Mouse (Mus musculus): ENCODE data around the gene P2ry14. TPM values are rescaled to one million over a fixed set of nuclear protein-coding genes. Genes with fewer than 3 reads are reported as not detected.
A peak's percentile ranks its signal among the peaks of the same experiment; 100 is the strongest.

Gene P2ry14
- polyA plus RNA-seq, 1 experiment: 0.62 TPM

DNA sequence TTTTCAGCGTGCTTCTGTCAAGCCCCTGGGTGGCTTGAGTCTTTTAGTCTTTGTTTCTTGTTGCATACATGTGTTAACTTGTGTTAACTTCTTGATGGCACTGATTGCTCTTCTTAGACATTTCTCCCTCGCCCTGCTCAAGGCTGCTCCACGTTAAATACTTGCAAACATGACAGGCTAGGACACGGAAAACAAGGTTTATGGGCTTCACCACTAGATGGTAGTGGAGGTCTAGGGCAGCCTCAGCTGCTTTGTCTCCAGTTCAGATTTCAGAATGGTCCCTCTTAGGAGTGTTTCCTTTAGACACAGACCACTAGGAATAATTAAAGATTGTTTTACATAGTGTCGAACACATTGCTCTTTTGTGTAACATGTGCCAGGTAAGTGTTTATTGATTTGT is 21.8 kb upstream of the P2ry14 start:
- TF ChIP-seq FLI1 (IDR thresholded peaks at IDR 0.05; ENCODE audit: low read length) (no peak), GATA1 (IDR thresholded peaks at IDR 0.05; ENCODE audit: borderline replicate concordance, low read length) (no peak)
- H3K27me3 ChIP-seq (replicated peaks): no peaks in the 10 kb centered on the region

DNA sequence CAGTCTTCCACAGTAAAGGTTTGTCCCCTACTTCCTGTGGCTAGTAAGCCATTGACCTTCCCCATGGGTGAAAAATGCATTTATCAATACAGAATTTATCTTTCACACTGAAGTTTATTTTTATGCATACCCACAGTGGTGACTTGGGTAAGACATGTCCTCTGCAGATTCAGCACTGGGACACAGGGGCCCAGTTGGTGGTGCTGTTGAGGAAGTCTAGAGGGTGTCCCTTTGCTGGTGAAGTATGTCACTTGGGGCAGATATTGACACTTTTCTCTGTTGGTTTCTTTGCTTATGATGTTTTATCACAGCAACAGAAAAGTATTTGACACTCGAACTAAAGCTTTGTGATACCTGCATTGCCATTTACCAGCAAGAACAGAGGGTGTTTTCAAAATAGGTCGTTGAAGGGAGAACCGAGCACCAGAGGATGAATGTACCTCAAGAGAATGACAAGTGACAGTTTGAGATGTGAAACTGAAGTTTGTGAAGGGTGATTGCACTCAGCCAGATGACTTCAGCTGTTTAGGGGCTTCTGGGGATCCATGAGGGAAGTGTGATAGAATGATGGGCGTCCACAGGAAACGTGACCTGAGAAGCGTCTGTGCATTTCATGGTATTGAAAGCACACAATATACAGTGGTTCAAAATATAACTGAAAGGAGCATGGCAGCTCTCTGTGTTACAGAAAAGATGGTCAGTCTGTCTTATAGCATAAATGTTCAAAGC is 21.2 kb upstream of the P2ry14 start:
- Histone ChIP-seq H3K27me3 (replicated peaks) (no peaks in the 10 kb centered on the region), H3K36me3 (replicated peaks; ENCODE audit: low read length) (peaks cover 39% of the 10 kb centered on the region), H3K4me3 (replicated peaks) (peak overlapping the region; percentile 7), H3K4me1 (peaks cover 86% of the 10 kb centered on the region), H3K9me3 (no peaks in the 10 kb centered on the region)
- no peak for TF ChIP-seq FLI1 (IDR thresholded peaks at IDR 0.05; ENCODE audit: low read length)
- no peak for TF ChIP-seq GATA1 (IDR thresholded peaks at IDR 0.05; ENCODE audit: borderline replicate concordance, low read length)

More for the DNA sequence above, 21.8 kb upstream of the P2ry14 start:
- Histone ChIP-seq H3K4me1 (peaks cover 84% of the 10 kb centered on the region), H3K9me3 (no peaks in the 10 kb centered on the region), H3K4me3 (replicated peaks) (no peak overlapping the region), H3K36me3 (replicated peaks; ENCODE audit: low read length) (peaks cover 46% of the 10 kb centered on the region)

DNA sequence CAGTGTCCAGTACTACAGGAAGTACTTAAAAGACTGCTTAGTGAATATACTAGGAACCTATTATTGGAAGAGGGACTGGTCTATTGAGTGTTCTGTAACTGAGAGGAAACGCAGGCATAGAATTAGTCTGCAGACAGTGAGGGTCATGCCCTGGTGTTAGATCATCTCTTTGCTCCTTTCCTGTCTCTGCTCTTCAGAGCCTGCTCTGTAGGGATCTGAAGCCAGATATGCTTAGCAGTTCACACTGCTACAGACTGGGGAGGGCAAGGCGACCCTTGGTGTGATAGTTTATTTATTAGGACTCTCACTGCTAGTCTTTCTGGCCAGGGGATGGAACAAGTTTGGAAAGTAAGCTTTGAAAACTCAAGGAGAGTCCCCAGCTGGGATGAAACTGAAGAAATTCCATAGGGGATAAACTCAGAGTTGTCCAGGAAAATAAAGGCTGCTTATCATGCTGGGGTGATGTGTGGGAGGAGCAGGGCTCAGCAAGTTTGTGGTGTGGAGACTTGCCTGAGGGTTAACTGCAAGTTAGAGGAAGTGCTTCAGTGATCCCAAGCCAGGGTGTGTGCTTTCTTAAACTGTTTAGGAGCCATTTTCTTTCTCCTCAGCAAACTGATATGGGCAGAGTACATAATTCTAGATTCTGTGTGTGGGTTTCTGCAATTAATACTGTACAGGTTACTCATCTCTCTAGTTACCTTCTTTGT is 16.7 kb upstream of the P2ry14 start:
- TF ChIP-seq GATA1 (IDR thresholded peaks at IDR 0.05; ENCODE audit: borderline replicate concordance, low read length) (no peak), FLI1 (IDR thresholded peaks at IDR 0.05; ENCODE audit: low read length) (no peak)
- H3K36me3 ChIP-seq (replicated peaks; ENCODE audit: low read length): peaks cover 30% of the 10 kb centered on the region
- no peaks in the 10 kb centered on the region for H3K27me3 ChIP-seq (replicated peaks)
- no peaks in the 10 kb centered on the region for H3K9me3 ChIP-seq
- peaks cover 81% of the 10 kb centered on the region for H3K4me1 ChIP-seq
- peak overlapping the region; percentile 76 for H3K4me3 ChIP-seq (replicated peaks)

DNA sequence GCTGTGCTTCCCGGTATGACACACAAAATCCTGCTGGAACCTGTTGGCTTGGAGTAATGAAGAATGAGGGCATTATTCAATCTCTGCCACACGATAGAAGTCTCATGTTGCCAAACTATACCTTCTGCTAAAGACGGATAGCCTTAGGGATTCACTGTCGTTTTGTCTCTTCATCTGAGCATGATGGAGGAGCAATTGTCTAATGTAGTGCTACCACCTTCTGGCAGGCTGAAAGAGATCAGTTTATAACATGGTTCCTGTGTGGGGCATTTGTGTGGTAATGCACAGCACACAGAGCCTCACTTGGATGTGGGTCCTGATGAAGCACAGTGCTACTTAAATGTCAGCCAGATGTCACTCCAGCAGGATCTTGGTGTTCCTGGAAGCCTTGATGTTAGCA is 15.8 kb upstream of the P2ry14 start:
- no peak overlapping the region for H3K4me3 ChIP-seq (replicated peaks)
- TF ChIP-seq GATA1 (IDR thresholded peaks at IDR 0.05; ENCODE audit: borderline replicate concordance, low read length) (no peak), FLI1 (IDR thresholded peaks at IDR 0.05; ENCODE audit: low read length) (no peak)
- no peaks in the 10 kb centered on the region for H3K9me3 ChIP-seq

DNA sequence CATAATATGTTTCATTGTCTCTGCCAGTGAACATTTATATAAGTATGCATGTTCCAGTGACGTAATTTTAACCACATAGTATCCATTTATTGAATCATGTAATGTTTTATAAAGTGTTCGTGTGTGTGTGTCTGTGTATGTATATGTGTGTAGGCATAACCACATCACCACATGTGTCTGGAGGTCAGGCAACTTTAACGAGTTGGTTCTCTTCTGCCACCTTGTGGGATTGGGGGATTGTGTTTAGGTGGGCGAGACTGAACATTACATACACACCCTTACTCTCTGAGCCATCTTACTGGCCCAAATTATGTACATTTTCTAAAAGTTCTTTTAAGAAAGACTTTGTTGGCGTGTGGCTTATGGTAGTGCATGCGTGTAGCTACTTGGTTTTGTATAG is 15.1 kb upstream of the P2ry14 start:
- Histone ChIP-seq H3K27me3 (replicated peaks) (no peaks in the 10 kb centered on the region), H3K9me3 (no peaks in the 10 kb centered on the region), H3K36me3 (replicated peaks; ENCODE audit: low read length) (peaks cover 25% of the 10 kb centered on the region), H3K4me3 (replicated peaks) (no peak overlapping the region), H3K4me1 (peaks cover 65% of the 10 kb centered on the region)
- TF ChIP-seq GATA1 (IDR thresholded peaks at IDR 0.05; ENCODE audit: borderline replicate concordance, low read length) (no peak), FLI1 (IDR thresholded peaks at IDR 0.05; ENCODE audit: low read length) (no peak)

More for the DNA sequence above, 15.8 kb upstream of the P2ry14 start:
- no peaks in the 10 kb centered on the region for H3K27me3 ChIP-seq (replicated peaks)
- H3K36me3 ChIP-seq (replicated peaks; ENCODE audit: low read length): peaks cover 30% of the 10 kb centered on the region
- H3K4me1 ChIP-seq: peaks cover 72% of the 10 kb centered on the region

DNA sequence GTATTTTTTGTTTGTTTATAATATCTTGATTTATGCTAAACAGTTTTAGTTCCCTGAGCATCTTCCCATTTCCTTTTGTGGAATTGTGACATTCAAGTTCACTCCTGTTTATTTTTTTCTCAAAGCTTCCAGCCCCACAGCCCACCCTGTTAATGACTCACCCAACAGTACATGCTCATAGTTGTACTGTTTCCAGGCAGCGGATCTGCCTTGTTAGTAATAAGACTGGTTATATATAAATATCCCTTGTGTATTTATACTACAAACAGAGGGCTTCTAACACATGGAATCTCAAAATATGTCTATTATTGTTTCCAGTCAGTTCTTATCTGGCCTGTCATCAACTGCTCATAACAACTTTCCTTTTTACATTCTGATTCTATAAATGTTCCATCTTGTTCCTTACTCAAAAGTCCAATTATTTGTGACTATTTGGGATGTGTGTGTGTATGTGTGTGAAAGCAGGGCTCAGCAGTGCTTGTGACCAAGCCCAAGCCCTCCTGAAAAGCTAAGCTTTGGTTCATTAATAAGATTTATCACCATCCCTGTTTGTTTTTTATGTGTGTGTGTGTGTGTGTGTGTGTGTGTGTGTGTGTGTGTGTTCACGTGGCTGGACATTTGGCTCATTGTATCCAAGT is 14.1 kb upstream of the P2ry14 start:
- no peaks in the 10 kb centered on the region for H3K27me3 ChIP-seq (replicated peaks)

DNA sequence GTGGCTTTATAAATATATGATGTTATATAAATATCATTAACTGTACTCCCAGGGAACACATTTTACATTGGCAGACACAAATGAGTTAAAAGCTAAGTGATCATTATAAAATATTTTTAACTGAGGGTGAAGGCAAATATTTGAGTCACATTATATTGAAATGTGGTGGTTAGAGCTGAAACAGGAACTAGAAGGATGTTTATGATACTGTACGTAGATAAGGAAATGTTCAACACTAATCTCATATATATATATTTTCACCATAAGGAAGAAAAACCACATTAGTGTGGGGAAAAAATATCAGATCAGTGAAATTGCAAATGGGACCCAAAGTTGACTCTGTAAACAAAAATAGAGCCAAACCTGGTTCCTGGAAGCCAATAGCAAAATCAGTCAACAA is 7.0 kb upstream of the P2ry14 start:
- no peak for TF ChIP-seq FLI1 (IDR thresholded peaks at IDR 0.05; ENCODE audit: low read length)
- no peak for TF ChIP-seq GATA1 (IDR thresholded peaks at IDR 0.05; ENCODE audit: borderline replicate concordance, low read length)
- peaks cover 71% of the 10 kb centered on the region for H3K36me3 ChIP-seq (replicated peaks; ENCODE audit: low read length)
- no peak overlapping the region for H3K4me3 ChIP-seq (replicated peaks)

More for the DNA sequence above, 14.1 kb upstream of the P2ry14 start:
- H3K4me1 ChIP-seq: peaks cover 58% of the 10 kb centered on the region
- peaks cover 25% of the 10 kb centered on the region for H3K36me3 ChIP-seq (replicated peaks; ENCODE audit: low read length)
- no peak for TF ChIP-seq GATA1 (IDR thresholded peaks at IDR 0.05; ENCODE audit: borderline replicate concordance, low read length)
- TF ChIP-seq FLI1 (IDR thresholded peaks at IDR 0.05; ENCODE audit: low read length): no peak
- no peaks in the 10 kb centered on the region for H3K9me3 ChIP-seq
- no peak overlapping the region for H3K4me3 ChIP-seq (replicated peaks)

DNA sequence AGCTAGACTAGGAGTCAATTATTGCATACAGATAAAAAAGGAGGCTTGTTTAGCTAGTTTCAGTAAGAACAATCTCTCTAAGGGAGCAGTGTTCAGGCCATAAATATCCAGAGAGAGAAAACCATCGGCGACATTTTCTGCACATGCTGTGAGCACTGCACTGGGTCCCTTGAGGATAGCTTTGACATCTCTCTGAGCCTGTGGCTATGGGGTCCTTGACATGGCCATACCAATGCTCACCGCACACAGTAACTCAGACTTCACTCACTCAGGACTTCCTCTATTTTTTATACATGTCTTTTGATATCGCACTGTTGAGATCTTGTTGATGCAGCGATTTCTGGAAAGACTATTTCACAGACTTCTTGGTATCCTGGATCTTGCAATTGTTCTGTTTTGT is 3.6 kb upstream of the P2ry14 start:
- peaks cover 78% of the 10 kb centered on the region for H3K4me1 ChIP-seq
- peaks cover 66% of the 10 kb centered on the region for H3K36me3 ChIP-seq (replicated peaks; ENCODE audit: low read length)
- H3K4me3 ChIP-seq (replicated peaks): no peak overlapping the region
- no peaks in the 10 kb centered on the region for H3K27me3 ChIP-seq (replicated peaks)
- TF ChIP-seq FLI1 (IDR thresholded peaks at IDR 0.05; ENCODE audit: low read length): no peak
- no peak for TF ChIP-seq GATA1 (IDR thresholded peaks at IDR 0.05; ENCODE audit: borderline replicate concordance, low read length)
- no peaks in the 10 kb centered on the region for H3K9me3 ChIP-seq

More for the DNA sequence above, 7.0 kb upstream of the P2ry14 start:
- Histone ChIP-seq H3K4me1 (peaks cover 50% of the 10 kb centered on the region), H3K27me3 (replicated peaks) (no peaks in the 10 kb centered on the region), H3K9me3 (no peaks in the 10 kb centered on the region)

DNA sequence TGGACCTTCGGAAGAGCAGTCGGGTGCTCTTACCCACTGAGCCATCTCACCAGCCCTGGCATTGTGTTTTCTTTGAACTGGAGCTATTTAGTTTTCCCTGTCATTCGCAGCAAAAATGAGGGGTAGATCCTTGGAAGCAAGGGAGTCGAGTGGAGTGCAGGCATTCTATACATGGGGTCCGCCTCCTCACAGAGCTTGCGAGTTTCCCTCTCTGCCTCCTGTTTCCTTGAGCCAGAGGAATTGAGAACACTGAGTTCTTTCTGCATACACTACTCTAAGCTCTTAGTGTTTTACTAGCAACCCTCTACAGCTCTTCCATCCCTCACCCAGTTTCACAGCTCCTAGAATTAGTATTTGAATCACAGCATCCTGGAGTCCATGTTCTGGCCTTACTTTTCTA is 2.0 kb upstream of the P2ry14 start:
- Histone ChIP-seq H3K9me3 (no peaks in the 10 kb centered on the region), H3K36me3 (replicated peaks; ENCODE audit: low read length) (peaks cover 62% of the 10 kb centered on the region)
- no peak for TF ChIP-seq GATA1 (IDR thresholded peaks at IDR 0.05; ENCODE audit: borderline replicate concordance, low read length)
- TF ChIP-seq FLI1 (IDR thresholded peaks at IDR 0.05; ENCODE audit: low read length): no peak

DNA sequence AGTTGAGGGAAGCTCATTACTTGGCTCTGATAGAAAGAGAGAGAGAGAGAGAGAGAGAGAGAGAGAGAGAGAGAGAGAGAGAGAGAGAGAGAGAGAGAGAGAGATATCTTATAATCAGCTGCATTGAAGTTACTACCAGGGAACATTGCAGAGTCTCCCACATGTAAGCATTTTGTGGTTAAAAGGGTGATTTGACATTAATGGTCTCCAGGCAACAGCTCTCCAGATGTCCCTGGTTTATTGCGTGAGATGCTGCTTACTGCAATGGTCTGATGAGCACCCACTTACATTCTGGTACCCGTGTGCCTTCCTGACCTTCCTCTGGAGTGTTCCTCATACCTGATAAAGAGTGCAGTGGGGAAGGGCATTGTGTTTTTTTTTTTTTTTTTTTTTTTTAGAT is 1.5 kb upstream of the P2ry14 start:
- no peaks in the 10 kb centered on the region for H3K27me3 ChIP-seq (replicated peaks)
- H3K9me3 ChIP-seq: no peaks in the 10 kb centered on the region
- no peak overlapping the region for H3K4me3 ChIP-seq (replicated peaks)
- peaks cover 60% of the 10 kb centered on the region for H3K36me3 ChIP-seq (replicated peaks; ENCODE audit: low read length)
- TF ChIP-seq FLI1 (IDR thresholded peaks at IDR 0.05; ENCODE audit: low read length) (no peak), GATA1 (IDR thresholded peaks at IDR 0.05; ENCODE audit: borderline replicate concordance, low read length) (no peak)
- H3K4me1 ChIP-seq: peaks cover 88% of the 10 kb centered on the region

More for the DNA sequence above, 2.0 kb upstream of the P2ry14 start:
- H3K27me3 ChIP-seq (replicated peaks): no peaks in the 10 kb centered on the region
- no peak overlapping the region for H3K4me3 ChIP-seq (replicated peaks)
- H3K4me1 ChIP-seq: peaks cover 85% of the 10 kb centered on the region
